ENCODE assay signal across 14 mouse cellular contexts in genomic region chr1:185731062-185731461, GRCm38 (mm10).
A peak's percentile ranks its signal among the peaks of the same experiment; 100 is the strongest.
DNase-seq lines count a peak whose midpoint lies in the region; ATAC-seq lines count a peak whose summit lies in the region.
"Had no signal": no experiment of that assay in that cellular context is flagged by ENCODE, and none has a peak within 500 bp of the region (broad histone marks: within the 10 kb centered on the region; RNA-seq: fewer than 3 reads in every experiment).

No protein-coding gene starts in this region.

- no peak overlapping the region for H3K4me2 ChIP-seq in kidney, embryonic 15.5 days
- H3K4me2 ChIP-seq in embryonic facial prominence, embryonic 13.5 days, result peak overlapping the region; percentile 30; the same call in 1 of the 2 replicates
- H3K4me2 ChIP-seq in liver, embryonic 13.5 days, result peak overlapping the region; percentile 52
- H3K4me2 ChIP-seq: neural tube, embryonic 12.5 days had no signal

- WGBS in kidney, embryonic 15.5 days, result 45% methylated on average over 9 of the region's 9 CpGs
- WGBS in embryonic facial prominence, embryonic 13.5 days, result 12% methylated on average over 9 of the region's 9 CpGs
- 38% methylated on average over 9 of the region's 9 CpGs for WGBS in liver, embryonic 13.5 days (ENCODE audit: insufficient replicate concordance)

- H3K27me3 ChIP-seq in kidney, embryonic 15.5 days, result no peaks in the 10 kb centered on the region
- H3K27me3 ChIP-seq in embryonic facial prominence, embryonic 13.5 days, result peaks cover 20% of the 10 kb centered on the region
- no peaks in the 10 kb centered on the region for H3K27me3 ChIP-seq in liver, embryonic 13.5 days
- H3K27me3 ChIP-seq: neural tube, embryonic 12.5 days had no signal

- peak; percentile 73; the same call in 1 of the 2 replicates for ATAC-seq in kidney, embryonic 15.5 days (replicated peaks; ENCODE audit: low FRiP score)
- 0 out of 2 replicates have a peak, but pooled peaks have one; percentile 59 for ATAC-seq in embryonic facial prominence, embryonic 13.5 days (ENCODE audit: insufficient number of reproducible peaks, insufficient read depth, low FRiP score, low TSS enrichment, low read depth)
- ATAC-seq in liver, embryonic 13.5 days (ENCODE audit: low read depth), result peak; percentile 98
- ATAC-seq: forebrain, postnatal 0 days had no signal

- H3K27ac ChIP-seq in kidney, embryonic 15.5 days, result no peak overlapping the region
- peak overlapping the region; percentile 33; the same call in 1 of the 2 replicates for H3K27ac ChIP-seq in embryonic facial prominence, embryonic 13.5 days
- H3K27ac ChIP-seq in liver, embryonic 13.5 days, result peak overlapping the region; percentile 86
- H3K27ac ChIP-seq: macrophage; neural tube, embryonic 12.5 days had no signal

- H3K9me3 ChIP-seq in kidney, embryonic 15.5 days (replicated peaks), result no peaks in the 10 kb centered on the region
- H3K9me3 ChIP-seq in embryonic facial prominence, embryonic 13.5 days, result no peaks in the 10 kb centered on the region
- H3K9me3 ChIP-seq in liver, embryonic 13.5 days (replicated peaks), result no peaks in the 10 kb centered on the region
- H3K9me3 ChIP-seq: neural tube, embryonic 12.5 days had no signal

- no peaks in the 10 kb centered on the region for H3K4me1 ChIP-seq in kidney, embryonic 15.5 days
- peaks cover 21% of the 10 kb centered on the region for H3K4me1 ChIP-seq in embryonic facial prominence, embryonic 13.5 days
- peaks cover 45% of the 10 kb centered on the region for H3K4me1 ChIP-seq in liver, embryonic 13.5 days (replicated peaks)
- H3K4me1 ChIP-seq: neural tube, embryonic 12.5 days had no signal

- no peak for DNase-seq in kidney, adult 18-20 months
- DNase-seq in c-Kit-positive CD71-positive TER-119-negative erythroid progenitor cells, embryonic 14.5 days (ENCODE audit: low read depth), result peak; percentile 65
- DNase-seq in liver, embryonic 13.5 days, result peak; percentile 74
- DNase-seq in right cerebral cortex, postnatal 36 days (ENCODE audit: low spot score in 2 of 2), result no peak
- DNase-seq in right cerebral cortex, postnatal 14 days, result no peak
- DNase-seq in thymus, postnatal 4 days, result no peak
- DNase-seq: forebrain, postnatal 0 days; kidney, adult 8-10 months; spleen, adult 18-20 months; thymus, postnatal 36 days had no signal

- H3K36me3 ChIP-seq in kidney, embryonic 15.5 days, result no peaks in the 10 kb centered on the region
- H3K36me3 ChIP-seq in embryonic facial prominence, embryonic 13.5 days, result no peaks in the 10 kb centered on the region
- H3K36me3 ChIP-seq in liver, embryonic 13.5 days, result no peaks in the 10 kb centered on the region
- H3K36me3 ChIP-seq: neural tube, embryonic 12.5 days had no signal

- no peak overlapping the region for H3K9ac ChIP-seq in kidney, embryonic 15.5 days
- no peak overlapping the region for H3K9ac ChIP-seq in embryonic facial prominence, embryonic 13.5 days
- H3K9ac ChIP-seq in liver, embryonic 13.5 days, result peak overlapping the region; percentile 10; the same call in 1 of the 2 replicates
- H3K9ac ChIP-seq: forebrain, postnatal 0 days; neural tube, embryonic 12.5 days had no signal

- no peak overlapping the region for H3K4me3 ChIP-seq in kidney, embryonic 15.5 days (replicated peaks)
- no peak overlapping the region for H3K4me3 ChIP-seq in embryonic facial prominence, embryonic 13.5 days
- no peak overlapping the region for H3K4me3 ChIP-seq in liver, embryonic 13.5 days (replicated peaks)
- H3K4me3 ChIP-seq: neural tube, embryonic 12.5 days had no signal

Comparison
In these comparisons a context has a peak if more than half of its experiments do, and no peak if none do; other contexts are left out.
1. DNase-seq: peak in c-Kit-positive CD71-positive TER-119-negative erythroid progenitor cells, embryonic 14.5 days (single experiment) and liver, embryonic 13.5 days (single experiment); none in kidney, adult 18-20 months (single experiment), right cerebral cortex, postnatal 36 days (0 of 2), right cerebral cortex, postnatal 14 days (single experiment) and thymus, postnatal 4 days (single experiment).
2. Peak in every context shown above with its lines, with median percentiles within 50 percentile points of each other: ATAC-seq.